Mouse (Mus musculus): ENCODE measurements around the gene Tmod3. TPM values are rescaled to one million over a fixed set of nuclear protein-coding genes. Genes with fewer than 3 reads are reported as not detected.

Tmod3 gene
- total RNA-seq, 2 experiments from 2014 or later = 15.0 to 23.0 TPM

DNA sequence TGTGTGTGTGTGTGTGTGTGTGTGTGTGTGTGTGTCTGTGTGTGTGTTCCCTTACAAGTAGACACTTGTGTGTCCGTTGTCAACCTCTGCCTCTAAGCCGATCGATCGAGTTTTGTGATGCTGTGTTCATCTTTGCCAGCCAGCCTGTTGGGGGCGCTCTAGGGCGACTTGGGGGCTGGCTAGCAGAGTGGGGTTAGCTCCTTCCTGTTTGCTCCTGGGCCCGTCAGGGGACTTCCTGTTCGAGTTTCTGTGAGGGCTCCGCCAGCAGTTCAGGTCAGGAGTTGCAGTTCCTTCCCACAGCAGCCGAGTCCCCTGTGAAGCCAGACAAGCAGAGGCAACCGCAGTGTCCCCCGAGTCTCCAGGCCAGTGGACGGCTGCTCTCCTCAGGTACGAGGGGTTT, 91.2 kb downstream of the Tmod3 start:
- intact Hi-C loops (cut with DNase I) = no loop called here
- no peak overlapping the region for H3K4me3 ChIP-seq
- no peak for DNase-seq
- peak; percentile 17; the same call in 1 of the 2 replicates for TF ChIP-seq CTCF (IDR thresholded peaks at IDR 0.05)
- H3K27ac ChIP-seq = no peak overlapping the region

DNA sequence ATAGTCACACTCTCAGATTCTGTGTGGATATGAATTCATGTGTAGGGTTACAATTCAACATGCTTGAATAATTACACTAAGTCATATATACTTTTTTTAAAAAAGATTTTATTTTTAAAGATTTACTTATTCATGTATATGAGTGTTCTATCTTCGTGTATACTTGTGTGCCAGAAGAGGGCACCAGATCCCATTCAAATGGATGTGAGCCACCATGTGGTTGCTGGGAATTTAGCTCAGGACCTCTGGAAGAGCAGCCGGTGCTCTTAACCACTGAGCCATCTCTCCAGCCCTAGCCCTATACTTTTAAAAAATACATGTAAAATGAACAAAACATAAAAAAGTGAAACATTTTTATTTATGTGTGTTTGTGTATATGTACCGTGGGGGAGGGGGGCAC, 91.9 kb downstream of the Tmod3 start:
- H3K27ac ChIP-seq = no peak overlapping the region
- H3K4me3 ChIP-seq = no peak overlapping the region
- DNase-seq = no peak
- intact Hi-C loops (cut with DNase I) = no loop called here
- no peak for TF ChIP-seq CTCF (IDR thresholded peaks at IDR 0.05)

- no peak overlapping the region for H3K27ac ChIP-seq
- no peak for DNase-seq
- no peak overlapping the region for H3K4me3 ChIP-seq
- TF ChIP-seq CTCF (IDR thresholded peaks at IDR 0.05) = peak; percentile 34; the same call in 1 of the 2 replicates
- intact Hi-C loops (cut with DNase I) = no loop called here
These were observed 92.8 kb downstream of the Tmod3 start for GRCm38 (mm10) chr9:75466641-75467040.

- Histone ChIP-seq H3K4me3 (no peak overlapping the region), H3K27ac (no peak overlapping the region)
- no peak for DNase-seq
- no peak for TF ChIP-seq CTCF (IDR thresholded peaks at IDR 0.05)
- intact Hi-C loops (cut with DNase I) = no loop called here
These were observed 93.6 kb downstream of the Tmod3 start for GRCm38 (mm10) chr9:75465856-75466255.

DNA sequence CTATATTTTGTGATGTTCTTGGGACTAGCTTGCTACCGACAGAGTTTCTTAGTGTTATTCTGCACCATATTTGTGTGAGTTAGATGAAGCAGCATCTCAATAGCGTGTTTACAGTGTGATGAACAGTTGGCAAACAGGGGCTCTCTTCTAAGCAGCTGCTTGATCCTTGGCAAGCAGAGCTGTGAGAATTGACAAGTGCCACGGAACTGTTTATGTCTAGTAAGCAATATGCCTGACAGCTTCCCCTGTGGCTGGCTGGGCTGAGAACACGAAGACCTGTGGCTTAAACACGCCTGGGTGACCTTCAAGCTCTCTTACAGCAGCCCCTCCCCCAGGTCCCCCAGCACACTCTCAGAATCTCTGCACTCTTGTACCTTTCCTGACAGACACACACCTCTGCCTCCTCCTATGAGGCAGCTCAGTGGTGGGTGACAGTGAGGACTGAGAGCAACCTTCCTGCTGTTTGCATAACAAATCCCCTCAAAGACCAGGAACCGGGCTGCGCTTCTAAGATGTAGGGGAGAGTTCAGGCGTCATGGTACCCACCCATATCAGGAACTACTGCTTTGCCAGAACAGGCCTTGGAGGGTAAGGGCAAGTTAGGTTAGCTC, 96.3 kb downstream of the Tmod3 start:
- TF ChIP-seq CTCF (IDR thresholded peaks at IDR 0.05) = no peak
- intact Hi-C loops (cut with DNase I) = no loop called here
- DNase-seq = no peak
- Histone ChIP-seq H3K27ac (no peak overlapping the region), H3K4me3 (no peak overlapping the region)

DNA sequence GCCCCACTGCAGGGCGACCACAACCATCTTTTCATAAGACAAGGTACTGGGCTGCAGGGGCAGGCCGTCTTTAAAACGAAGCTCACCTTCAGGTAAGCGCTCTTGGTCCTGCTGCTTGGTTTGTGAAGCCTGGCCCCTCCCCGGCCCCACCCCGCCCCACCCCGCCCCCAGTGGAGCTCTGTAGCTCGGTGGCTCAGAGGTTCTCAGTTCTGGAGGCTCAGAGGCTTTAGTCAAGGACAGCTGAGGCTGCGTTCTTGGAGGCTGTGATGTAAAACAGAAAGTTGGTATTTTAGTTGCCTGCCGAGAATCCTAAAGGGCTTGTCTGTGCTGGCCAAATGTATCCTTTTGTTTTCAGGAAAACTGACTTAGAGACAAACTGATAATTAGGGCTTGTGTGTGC, 103.8 kb downstream of the Tmod3 start:
- H3K27ac ChIP-seq = no peak overlapping the region
- no peak for TF ChIP-seq CTCF (IDR thresholded peaks at IDR 0.05)
- no peak overlapping the region for H3K4me3 ChIP-seq
- intact Hi-C loops (cut with DNase I) = no loop called here
- no peak for DNase-seq

GRCm38 (mm10) chr9:75453994-75454393, 105.5 kb downstream of the Tmod3 start:
- intact Hi-C loops (cut with DNase I) = no loop called here
- Histone ChIP-seq H3K27ac (no peak overlapping the region), H3K4me3 (no peak overlapping the region)
- no peak for TF ChIP-seq CTCF (IDR thresholded peaks at IDR 0.05)
- DNase-seq = no peak

DNA sequence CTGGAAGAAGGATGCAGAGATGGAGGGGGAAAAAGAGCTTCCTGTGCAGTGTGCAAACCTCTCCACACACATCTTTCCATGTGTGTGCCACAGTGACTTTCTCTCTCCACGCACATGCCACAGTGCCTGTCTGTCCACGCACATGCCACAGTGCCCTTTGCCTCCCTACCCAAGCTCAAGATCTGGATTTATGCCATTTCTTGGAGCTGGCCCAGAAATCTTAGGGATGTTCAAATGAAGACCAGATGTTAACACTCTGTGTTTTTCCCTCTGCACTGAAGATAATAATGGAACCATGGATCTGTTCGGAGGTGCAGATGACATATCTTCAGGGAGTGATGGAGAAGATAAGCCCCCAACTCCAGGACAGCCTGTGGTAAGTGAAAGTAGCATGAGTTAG, 111.4 kb downstream of the Tmod3 start:
- DNase-seq = no peak
- intact Hi-C loops (cut with DNase I) = no loop called here
- no peak for TF ChIP-seq CTCF (IDR thresholded peaks at IDR 0.05)
- Histone ChIP-seq H3K27ac (no peak overlapping the region), H3K4me3 (no peak overlapping the region)

Other genes with a start within 250 kb of the Tmod3 start
- gene Bcl2l10, start 211.9 kb downstream of the Tmod3 start, total RNA-seq (2021) = not detected
- gene Mapk6, start 149.7 kb downstream of the Tmod3 start, total RNA-seq (2021) = 10 to 100 TPM; 26.4 to 29.6 TPM
- 10 to 100 TPM; 23.3 to 28.5 TPM for gene Leo1, start 118.1 kb downstream of the Tmod3 start, total RNA-seq (2021)
- 1 to 10 TPM; 5.4 to 5.6 TPM for gene Tmod2, start 51.7 kb upstream of the Tmod3 start, total RNA-seq (2021)
- gene Lysmd2, start 66.1 kb upstream of the Tmod3 start, total RNA-seq (2021) = 1 to 10 TPM; 4.0 to 4.7 TPM
- 1 to 10 TPM; 1.1 to 1.7 TPM for gene Scg3, start 124.4 kb upstream of the Tmod3 start, total RNA-seq (2021)
- gene Bmp5, start 215.7 kb upstream of the Tmod3 start, total RNA-seq (2021) = 1 to 10 TPM; 1.6 to 3.3 TPM